Mouse (Mus musculus) left cerebral cortex, postnatal 14 days (tissue): ENCODE results near the gene Pigc. TPM values are rescaled to one million over a fixed set of nuclear protein-coding genes. Genes with fewer than 3 reads are reported as not detected.

Source experiments
- DNase-seq, 2 experiments: peaks; one replicate each; pipeline ENCODE4 v3.0.0; 2021 to 2022; ENCODE audit warnings: low spot score in 2 of 2, mixed read lengths in 1 of 2
- intact Hi-C: fragments of 180-260 bp; cut with DNase I; formaldehyde crosslinking; loops from one replicate; pipeline ENCODE4 v1.15.1; 2025
- long read RNA-seq, 2 experiments: library from polyadenylated mRNA; stranded (forward); transcript quantifications; one replicate each; pipeline ENCODE4 v2.0.0; 2021
- total RNA-seq, 2 experiments: library from RNA; stranded (reverse); gene quantifications; 2 replicates each; pipeline ENCODE4 v1.2.3; 2021

Pigc gene
- 10 to 100 TPM; 14.7 to 16.9 TPM for total RNA-seq
- long read RNA-seq, experiment 1, full-length matches to known transcripts = 15 of 17 reads
- long read RNA-seq, experiment 1, partial matches to known transcripts = 0 of 17 reads
- long read RNA-seq, experiment 1, other reads (novel, unspliced or antisense) = 2 of 17 reads
- long read RNA-seq, experiment 2, full-length matches to known transcripts = 19 of 23 reads
- long read RNA-seq, experiment 2, partial matches to known transcripts = 0 of 23 reads
- long read RNA-seq, experiment 2, other reads (novel, unspliced or antisense) = 4 of 23 reads

GRCm38 (mm10) chr1:161968589-161969407, at the start of gene Pigc:
Gene Pigc, plus strand, starts transcription at chr1:161969186.
- intact Hi-C loops = no loop called here
- DNase-seq = peak; percentile 94 to 97

GRCm38 (mm10) chr1:161919594-161919993, 49.4 kb upstream of the Pigc start:
- DNase-seq = no peak
- intact Hi-C loops = no loop called here

GRCm38 (mm10) chr1:161920475-161921454, 48.2 kb upstream of the Pigc start:
- DNase-seq = no peak
- intact Hi-C loops = no loop called here

GRCm38 (mm10) chr1:161921928-161922327, 47.1 kb upstream of the Pigc start:
- intact Hi-C loops = no loop called here
- DNase-seq = no peak

GRCm38 (mm10) chr1:161924321-161924720, 44.7 kb upstream of the Pigc start:
- intact Hi-C loops = no loop called here
- DNase-seq = no peak

- peak in 1 of 2 experiments; percentile 5 for DNase-seq
These were observed 43.6 kb upstream of the Pigc start for GRCm38 (mm10) chr1:161925281-161925805.

GRCm38 (mm10) chr1:161927976-161928375, 41.0 kb upstream of the Pigc start:
- no peak for DNase-seq
- intact Hi-C loops = no loop called here

More at GRCm38 (mm10) chr1:161925281-161925805, 43.6 kb upstream of the Pigc start:
- intact Hi-C loops = no loop called here

- DNase-seq = no peak
- intact Hi-C loops = no loop called here
These were observed 37.7 kb upstream of the Pigc start for GRCm38 (mm10) chr1:161931313-161931712.

GRCm38 (mm10) chr1:161931817-161932216, 37.2 kb upstream of the Pigc start:
- intact Hi-C loops = no loop called here
- DNase-seq = no peak

- no peak for DNase-seq
- intact Hi-C loops = no loop called here
These were observed 36.7 kb upstream of the Pigc start for GRCm38 (mm10) chr1:161932286-161932685.

- no peak for DNase-seq
- intact Hi-C loops = no loop called here
These were observed 26.9 kb upstream of the Pigc start for GRCm38 (mm10) chr1:161942082-161942481.

- intact Hi-C loops = no loop called here
- DNase-seq = no peak
These were observed 17.8 kb upstream of the Pigc start for GRCm38 (mm10) chr1:161951009-161951779.

- intact Hi-C loops = no loop called here
- no peak for DNase-seq
These were observed 16.4 kb upstream of the Pigc start for GRCm38 (mm10) chr1:161952599-161952998.

GRCm38 (mm10) chr1:161955846-161956245, 13.1 kb upstream of the Pigc start:
- DNase-seq = no peak
- intact Hi-C loops = no loop called here

GRCm38 (mm10) chr1:161957964-161958950, 10.7 kb upstream of the Pigc start:
- DNase-seq = no peak
- intact Hi-C loops = no loop called here

- peak in 1 of 2 experiments; percentile 40 for DNase-seq
- intact Hi-C loops = loop anchor here (1.0 to 5.0 kb wide), 2 partner anchors 86 to 215 kb away; partner anchors contain the start of gene Suco
These were observed 6.3 kb upstream of the Pigc start for GRCm38 (mm10) chr1:161962465-161963377.
